ENCODE assay signal across 20 mouse cellular contexts in genomic region chr4:108883815-108884214, GRCm38 (mm10). TPM values are rescaled to one million over a fixed set of nuclear protein-coding genes. Genes with fewer than 3 reads are reported as not detected.
DNase-seq lines count a peak whose midpoint lies in the region; ATAC-seq and TF ChIP-seq lines count a peak whose summit lies in the region.
"Had no signal": no experiment of that assay in that cellular context is flagged by ENCODE, and none has a peak within 500 bp of the region (broad histone marks: within the 10 kb centered on the region; RNA-seq: fewer than 3 reads in every experiment).

No protein-coding gene starts in this region.

- peaks cover 5% of the 10 kb centered on the region; the same call in 1 of the 2 replicates for H3K4me1 ChIP-seq in hindbrain, postnatal 0 days (ENCODE audit: insufficient read depth, low read length)
- peaks cover 6% of the 10 kb centered on the region; the same call in 1 of the 2 replicates for H3K4me1 ChIP-seq in neural tube, embryonic 15.5 days

- no peaks in the 10 kb centered on the region for H3K36me3 ChIP-seq in hindbrain, postnatal 0 days (ENCODE audit: insufficient read depth, low read length)
- H3K36me3 ChIP-seq in neural tube, embryonic 15.5 days, result no peaks in the 10 kb centered on the region
- H3K36me3 ChIP-seq: embryonic facial prominence, embryonic 15.5 days; heart, embryonic 13.5 days; hindbrain, embryonic 15.5 days; limb, embryonic 12.5 days; liver, embryonic 15.5 days had no signal

- no peak overlapping the region for H3K27ac ChIP-seq in hindbrain, postnatal 0 days
- H3K27ac ChIP-seq in neural tube, embryonic 15.5 days (replicated peaks), result no peak overlapping the region
- H3K27ac ChIP-seq: embryonic facial prominence, embryonic 15.5 days; heart, embryonic 13.5 days; hindbrain, embryonic 15.5 days; limb, embryonic 12.5 days; liver, embryonic 15.5 days had no signal

- WGBS in hindbrain, postnatal 0 days, result 55% methylated on average over 13 of the region's 13 CpGs
- 65% methylated on average over 13 of the region's 13 CpGs for WGBS in neural tube, embryonic 15.5 days

- H3K27me3 ChIP-seq in hindbrain, postnatal 0 days (ENCODE audit: insufficient read depth, low read length), result no peaks in the 10 kb centered on the region
- H3K27me3 ChIP-seq in neural tube, embryonic 15.5 days (replicated peaks), result no peaks in the 10 kb centered on the region
- H3K27me3 ChIP-seq: embryonic facial prominence, embryonic 15.5 days; hindbrain, embryonic 15.5 days had no signal

- ATAC-seq in hindbrain, postnatal 0 days, result no peak
- no peak for ATAC-seq in neural tube, embryonic 15.5 days (ENCODE audit: low FRiP score)
- ATAC-seq: activated CD4-positive, CD25-positive, alpha-beta regulatory T cell, adult 4 months had no signal

- TF ChIP-seq POLR2A in brain, embryonic 14.5 days (IDR thresholded peaks at IDR 0.05; ENCODE audit: borderline replicate concordance, extremely low read depth, insufficient read depth, insufficient read length, poor library complexity, severe bottlenecking), result no peak

- intact Hi-C loops in left cerebral cortex, postnatal 4 days (cut with DNase I), result no loop called here
- intact Hi-C loops in left cerebral cortex, postnatal 14 days (cut with DNase I), result no loop called here

- H3K9ac ChIP-seq in hindbrain, postnatal 0 days (replicated peaks; ENCODE audit: low read length), result no peak overlapping the region
- H3K9ac ChIP-seq in neural tube, embryonic 15.5 days (replicated peaks), result no peak overlapping the region
- H3K9ac ChIP-seq: embryonic facial prominence, embryonic 15.5 days; heart, embryonic 13.5 days; hindbrain, embryonic 15.5 days; limb, embryonic 12.5 days; liver, embryonic 15.5 days had no signal

- 0 out of 2 replicates have a peak, but pooled peaks cover 3% of the 10 kb centered on the region for H3K9me3 ChIP-seq in hindbrain, postnatal 0 days (ENCODE audit: low read length)
- no peaks in the 10 kb centered on the region for H3K9me3 ChIP-seq in neural tube, embryonic 15.5 days (replicated peaks)
- H3K9me3 ChIP-seq: embryonic facial prominence, embryonic 15.5 days; hindbrain, embryonic 15.5 days; limb, embryonic 12.5 days; liver, embryonic 15.5 days had no signal

- TF ChIP-seq CTCF in brain, embryonic 14.5 days (IDR thresholded peaks at IDR 0.05; ENCODE audit: borderline replicate concordance, extremely low read depth, insufficient read depth, insufficient read length), result no peak
- no peak for TF ChIP-seq CTCF in hindbrain, postnatal 0 days (IDR thresholded peaks at IDR 0.05; ENCODE audit: low read depth)

- no peak overlapping the region for H3K4me2 ChIP-seq in hindbrain, postnatal 0 days (ENCODE audit: low read depth, low read length)
- no peak overlapping the region for H3K4me2 ChIP-seq in neural tube, embryonic 15.5 days
- H3K4me2 ChIP-seq: embryonic facial prominence, embryonic 15.5 days; heart, embryonic 13.5 days; hindbrain, embryonic 15.5 days; limb, embryonic 12.5 days; liver, embryonic 15.5 days had no signal

- H3K4me3 ChIP-seq in hindbrain, postnatal 0 days (ENCODE audit: low read length), result no peak overlapping the region
- H3K4me3 ChIP-seq in neural tube, embryonic 15.5 days (replicated peaks), result no peak overlapping the region
- H3K4me3 ChIP-seq: embryonic facial prominence, embryonic 15.5 days; heart, embryonic 13.5 days; hindbrain, embryonic 15.5 days; limb, embryonic 12.5 days; liver, embryonic 15.5 days had no signal

- peak; percentile 13 for DNase-seq in left cerebral cortex, postnatal 4 days
- no peak for DNase-seq in left cerebral cortex, postnatal 14 days (ENCODE audit: low spot score in 2 of 2)
- peak; percentile 65 for DNase-seq in R1 (ENCODE audit: low read depth, low spot score)
- peak; percentile 50 for DNase-seq in brain, embryonic 14.5 days (ENCODE audit: low read depth)
- DNase-seq in hindbrain, postnatal 0 days (ENCODE audit: low spot score), result peak; percentile 42
- DNase-seq in natural killer cell, adult 2 months (ENCODE audit: low spot score in 2 of 2), result no peak
- DNase-seq in gastrocnemius, postnatal 25 days, result no peak
- DNase-seq: kidney, adult 18-20 months; kidney, postnatal 25 days; lung, postnatal 14 days; right cerebral cortex, adult 18-20 months had no signal

RNA-seq across cellular contexts. Expression of gene Rab3b, which starts 5.0 kb away (rescaled TPM):
- 100 to 1,000 TPM; 133 to 134 TPM for total RNA-seq in left cerebral cortex, postnatal 4 days (2021)
- total RNA-seq in left cerebral cortex, postnatal 14 days (2021), result 100 to 1,000 TPM; 106 to 123 TPM
- 58.2 and 69.6 TPM in 2 replicates for polyA plus RNA-seq in brain, embryonic 14.5 days (2012; rRNA removed)
- 76.3 and 99.1 TPM in 2 replicates for total RNA-seq in hindbrain, postnatal 0 days (2014; rRNA removed)
- polyA plus RNA-seq in hindbrain, postnatal 0 days (2015; fragmentation: Nextera tagmentation; extraction: Ambion mirVana), result 289 and 314 TPM in 2 replicates
- 167 and 208 TPM in 2 replicates for polyA plus RNA-seq in neural tube, embryonic 15.5 days (2015; fragmentation: Nextera tagmentation; extraction: Ambion mirVana)
- total RNA-seq in gastrocnemius, postnatal 25 days (2021), result not detected
- total RNA-seq: monocyte, adult 5-6 weeks had no signal
- polyA plus RNA-seq: activated CD4-positive, CD25-positive, alpha-beta regulatory T cell, adult 4 months had no signal

RNA-seq across cellular contexts. Expression of gene A730015C16Rik, which starts 35.4 kb away (rescaled TPM):
- not detected for total RNA-seq in left cerebral cortex, postnatal 4 days (2021)
- under 1 TPM; 0.27 to 0.40 TPM for total RNA-seq in left cerebral cortex, postnatal 14 days (2021)
- 0.10 and 0.26 TPM in 2 replicates for polyA plus RNA-seq in brain, embryonic 14.5 days (2012; rRNA removed)
- total RNA-seq in hindbrain, postnatal 0 days (2014; rRNA removed), result 1.4 TPM in 1 of 2 replicates, not detected in the other
- polyA plus RNA-seq in hindbrain, postnatal 0 days (2015; fragmentation: Nextera tagmentation; extraction: Ambion mirVana), result 1.2 and 1.6 TPM in 2 replicates
- polyA plus RNA-seq in neural tube, embryonic 15.5 days (2015; fragmentation: Nextera tagmentation; extraction: Ambion mirVana), result 1.1 and 1.4 TPM in 2 replicates
- not detected for total RNA-seq in gastrocnemius, postnatal 25 days (2021)
- total RNA-seq: monocyte, adult 5-6 weeks had no signal
- polyA plus RNA-seq: gonadal fat pad, adult 2 months had no signal

RNA-seq across cellular contexts. Expression of gene Kti12, which starts 36.2 kb away (rescaled TPM):
- 10 to 100 TPM; 17.4 to 19.2 TPM for total RNA-seq in left cerebral cortex, postnatal 4 days (2021)
- 10 to 100 TPM; 15.5 to 16.6 TPM for total RNA-seq in left cerebral cortex, postnatal 14 days (2021)
- polyA plus RNA-seq in brain, embryonic 14.5 days (2012; rRNA removed), result 27.5 and 35.4 TPM in 2 replicates
- total RNA-seq in hindbrain, postnatal 0 days (2014; rRNA removed), result 34.5 and 34.8 TPM in 2 replicates
- polyA plus RNA-seq in hindbrain, postnatal 0 days (2015; fragmentation: Nextera tagmentation; extraction: Ambion mirVana), result 29.4 and 29.7 TPM in 2 replicates
- polyA plus RNA-seq in neural tube, embryonic 15.5 days (2015; fragmentation: Nextera tagmentation; extraction: Ambion mirVana), result 26.0 and 33.7 TPM in 2 replicates
- 10 to 100 TPM; 19.7 to 20.7 TPM for total RNA-seq in gastrocnemius, postnatal 25 days (2021)

RNA-seq across cellular contexts. Expression of gene Txndc12, which starts 49.4 kb away (rescaled TPM):
- total RNA-seq in left cerebral cortex, postnatal 4 days (2021), result 10 to 100 TPM; 52.4 to 55.6 TPM
- total RNA-seq in left cerebral cortex, postnatal 14 days (2021), result 10 to 100 TPM; 40.4 to 45.2 TPM
- polyA plus RNA-seq in brain, embryonic 14.5 days (2012; rRNA removed), result 54.3 and 57.1 TPM in 2 replicates
- total RNA-seq in hindbrain, postnatal 0 days (2014; rRNA removed), result 38.1 and 41.3 TPM in 2 replicates
- 68.2 and 73.3 TPM in 2 replicates for polyA plus RNA-seq in hindbrain, postnatal 0 days (2015; fragmentation: Nextera tagmentation; extraction: Ambion mirVana)
- polyA plus RNA-seq in neural tube, embryonic 15.5 days (2015; fragmentation: Nextera tagmentation; extraction: Ambion mirVana), result 72.7 and 77.8 TPM in 2 replicates
- 10 to 100 TPM; 12.0 to 15.1 TPM for total RNA-seq in gastrocnemius, postnatal 25 days (2021)

RNA-seq across cellular contexts. Expression of gene Btf3l4, which starts 50.4 kb away (rescaled TPM):
- 100 to 1,000 TPM in 1 of 2 experiments, 10 to 100 TPM in 1; 99.8 to 114 TPM for total RNA-seq in left cerebral cortex, postnatal 4 days (2021)
- 10 to 100 TPM; 92.3 to 98.6 TPM for total RNA-seq in left cerebral cortex, postnatal 14 days (2021)
- polyA plus RNA-seq in brain, embryonic 14.5 days (2012; rRNA removed), result 113 and 134 TPM in 2 replicates
- 80.6 and 89.6 TPM in 2 replicates for total RNA-seq in hindbrain, postnatal 0 days (2014; rRNA removed)
- 149 and 152 TPM in 2 replicates for polyA plus RNA-seq in hindbrain, postnatal 0 days (2015; fragmentation: Nextera tagmentation; extraction: Ambion mirVana)
- 150 and 152 TPM in 2 replicates for polyA plus RNA-seq in neural tube, embryonic 15.5 days (2015; fragmentation: Nextera tagmentation; extraction: Ambion mirVana)
- 10 to 100 TPM; 39.4 to 44.8 TPM for total RNA-seq in gastrocnemius, postnatal 25 days (2021)

Comparison
In these comparisons a context has a peak if more than half of its experiments do, and no peak if none do; other contexts are left out.
1. DNase-seq: peak in left cerebral cortex, postnatal 4 days (single experiment), R1 (single experiment), brain, embryonic 14.5 days (single experiment) and hindbrain, postnatal 0 days (single experiment); none in left cerebral cortex, postnatal 14 days (0 of 2), natural killer cell, adult 2 months (0 of 2) and gastrocnemius, postnatal 25 days (single experiment).
2. RNA of gene Rab3b, which starts 5.0 kb away (total RNA-seq): 133 to 134 TPM in left cerebral cortex, postnatal 4 days, 106 to 123 TPM in left cerebral cortex, postnatal 14 days and 76.3 to 99.1 TPM in hindbrain, postnatal 0 days; not detected in gastrocnemius, postnatal 25 days; every median in the first group is over 10 times any median in the second.